Mouse (Mus musculus) kidney, adult 18-20 months (tissue): ENCODE measurements around the gene Dnaja3.
A peak's percentile ranks its signal among the peaks of the same experiment; 100 is the strongest.

ENCODE experiments used
- DNase-seq: peaks from one replicate; pipeline ENCODE4 v3.0.0; 2021

The Dnaja3 gene

DNA sequence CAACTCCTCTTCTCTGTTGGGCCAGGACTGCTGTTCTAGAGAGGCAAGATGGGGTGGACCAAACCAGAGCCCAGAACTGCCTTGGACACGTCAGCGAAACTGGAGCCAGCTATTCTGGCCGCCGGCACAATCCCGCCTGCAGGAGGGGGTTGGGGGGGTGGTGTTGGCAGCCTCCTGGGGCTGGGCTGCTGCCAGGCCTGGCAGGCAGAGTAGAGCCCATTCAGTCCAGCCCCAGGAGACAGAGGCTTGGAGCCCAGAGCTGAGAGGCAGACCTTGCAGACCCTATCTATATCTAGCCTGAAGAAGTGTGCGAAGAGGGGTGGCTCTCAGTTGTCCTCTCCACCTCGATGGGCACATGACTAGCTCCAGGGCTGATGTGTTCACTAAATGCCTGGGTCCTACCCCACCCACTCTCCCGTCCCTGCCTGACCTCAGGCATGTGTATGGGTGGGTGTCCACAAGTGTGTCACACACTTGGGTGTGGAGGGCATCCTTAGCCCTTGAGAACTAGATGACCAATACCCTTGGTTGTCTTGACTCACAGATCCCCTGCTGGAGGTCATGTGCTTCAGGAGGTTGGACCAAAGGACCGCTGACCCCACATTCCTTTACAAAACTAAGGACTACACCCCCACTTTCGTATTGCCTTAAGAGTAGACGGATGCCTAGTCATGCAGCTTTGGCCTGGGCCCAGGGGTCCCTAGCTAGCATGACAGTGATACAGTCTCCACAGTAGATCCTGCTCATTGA lies 4.1 kb downstream of the Dnaja3 start:
- DNase-seq, result peak; percentile 87

GRCm38 (mm10) chr16:4645867-4646266 lies 6.1 kb downstream of the Dnaja3 start:
- no peak for DNase-seq

DNA sequence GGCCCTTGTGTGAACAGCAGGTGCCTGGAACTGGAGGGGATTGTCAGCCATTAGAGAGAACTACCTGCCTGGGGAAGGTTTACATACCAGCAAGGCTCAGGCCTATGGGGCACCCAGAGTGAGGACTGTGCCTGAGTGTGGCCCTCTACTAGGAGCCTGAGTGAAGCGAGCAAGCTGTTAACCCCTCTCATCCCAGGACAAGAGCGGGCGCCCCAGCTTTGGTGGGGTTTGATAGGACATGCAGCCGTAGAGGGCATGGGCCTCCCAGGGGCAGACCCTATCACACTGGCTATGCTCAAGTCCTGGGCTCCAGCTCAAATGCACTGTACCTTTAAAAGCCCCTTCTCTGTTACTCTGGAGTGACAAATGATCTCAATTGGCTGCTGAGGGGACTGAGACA lies 7.0 kb downstream of the Dnaja3 start:
- DNase-seq, result no peak

- DNase-seq, result no peak
These were observed 7.9 kb downstream of the Dnaja3 start for GRCm38 (mm10) chr16:4647651-4648141.

GRCm38 (mm10) chr16:4648416-4649023 lies 8.7 kb downstream of the Dnaja3 start:
- DNase-seq, result peak; percentile 71

- no peak for DNase-seq
These were observed 9.4 kb downstream of the Dnaja3 start for GRCm38 (mm10) chr16:4649211-4649610.

- no peak for DNase-seq
These were observed 9.9 kb downstream of the Dnaja3 start for GRCm38 (mm10) chr16:4649692-4650091.

GRCm38 (mm10) chr16:4650161-4650560 lies 10.4 kb downstream of the Dnaja3 start:
- no peak for DNase-seq

DNA sequence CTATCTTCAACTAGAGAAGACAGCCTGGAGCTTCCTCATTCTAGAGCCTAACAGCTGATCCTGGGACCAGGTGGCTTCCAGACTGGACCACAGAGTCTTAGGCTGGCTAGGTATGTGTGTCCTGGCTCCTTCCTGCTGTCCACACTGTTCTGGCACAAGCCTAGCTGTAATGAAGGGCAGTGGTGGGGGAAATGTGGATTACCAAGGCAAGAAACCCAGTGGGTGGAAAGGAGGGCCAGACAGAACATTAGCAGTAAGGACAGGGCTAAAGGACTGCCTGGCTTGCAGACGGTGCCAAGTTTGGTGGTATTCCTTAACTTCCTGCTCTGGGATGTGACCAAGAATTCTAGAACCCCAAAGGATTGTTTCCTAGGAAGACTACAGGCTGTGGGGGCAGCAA lies 11.3 kb downstream of the Dnaja3 start:
- no peak for DNase-seq

DNA sequence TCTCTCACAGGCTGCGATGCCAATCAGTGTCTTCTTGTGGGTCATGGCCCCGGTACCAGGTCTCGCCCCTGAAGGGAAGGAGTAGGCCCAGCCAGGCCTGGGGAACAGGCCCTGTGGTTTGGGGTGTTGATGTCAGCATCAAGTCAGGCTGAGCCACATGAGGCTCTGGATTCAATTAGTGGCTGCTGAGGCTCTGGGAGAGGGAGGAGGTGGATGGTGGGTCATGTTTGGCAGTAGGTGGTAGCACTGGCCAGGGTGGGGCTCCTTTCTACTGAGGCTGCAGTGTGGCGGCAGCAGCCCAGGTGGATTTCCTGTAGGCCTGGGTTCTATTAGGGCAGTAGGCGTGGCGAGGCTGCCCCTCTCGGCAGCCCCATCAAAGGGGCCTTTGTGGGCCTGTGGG lies 11.8 kb downstream of the Dnaja3 start:
- no peak for DNase-seq

- peak; percentile 77 for DNase-seq
These were observed 13.1 kb downstream of the Dnaja3 start for GRCm38 (mm10) chr16:4652707-4653416.

- DNase-seq, result peak; percentile 80
These were observed 14.9 kb downstream of the Dnaja3 start for GRCm38 (mm10) chr16:4654706-4655105.

DNA sequence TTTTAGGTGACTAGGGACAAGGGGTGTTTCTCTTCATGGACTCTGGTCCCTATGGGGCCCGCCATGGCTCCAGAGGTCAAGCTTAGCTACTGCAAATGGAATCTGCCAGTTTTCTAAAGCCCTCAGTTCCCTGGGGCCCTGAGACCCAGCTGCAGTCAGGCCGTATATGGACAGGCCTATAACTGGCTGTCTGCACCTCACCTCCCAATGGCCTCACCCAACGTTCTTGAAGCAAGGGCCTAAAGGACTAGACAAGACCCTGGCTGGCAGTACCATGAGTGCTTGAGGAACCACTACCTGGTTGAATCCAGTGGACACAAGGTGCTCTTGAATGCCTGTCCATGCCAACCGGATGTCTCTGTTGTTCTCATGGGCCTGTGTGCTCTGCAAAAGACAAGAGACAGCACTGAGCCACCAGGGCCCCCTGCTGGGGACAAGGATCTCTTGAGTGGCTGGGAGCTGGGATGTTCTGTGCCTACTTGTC lies 15.5 kb downstream of the Dnaja3 start:
- peak; percentile 66 for DNase-seq

DNA sequence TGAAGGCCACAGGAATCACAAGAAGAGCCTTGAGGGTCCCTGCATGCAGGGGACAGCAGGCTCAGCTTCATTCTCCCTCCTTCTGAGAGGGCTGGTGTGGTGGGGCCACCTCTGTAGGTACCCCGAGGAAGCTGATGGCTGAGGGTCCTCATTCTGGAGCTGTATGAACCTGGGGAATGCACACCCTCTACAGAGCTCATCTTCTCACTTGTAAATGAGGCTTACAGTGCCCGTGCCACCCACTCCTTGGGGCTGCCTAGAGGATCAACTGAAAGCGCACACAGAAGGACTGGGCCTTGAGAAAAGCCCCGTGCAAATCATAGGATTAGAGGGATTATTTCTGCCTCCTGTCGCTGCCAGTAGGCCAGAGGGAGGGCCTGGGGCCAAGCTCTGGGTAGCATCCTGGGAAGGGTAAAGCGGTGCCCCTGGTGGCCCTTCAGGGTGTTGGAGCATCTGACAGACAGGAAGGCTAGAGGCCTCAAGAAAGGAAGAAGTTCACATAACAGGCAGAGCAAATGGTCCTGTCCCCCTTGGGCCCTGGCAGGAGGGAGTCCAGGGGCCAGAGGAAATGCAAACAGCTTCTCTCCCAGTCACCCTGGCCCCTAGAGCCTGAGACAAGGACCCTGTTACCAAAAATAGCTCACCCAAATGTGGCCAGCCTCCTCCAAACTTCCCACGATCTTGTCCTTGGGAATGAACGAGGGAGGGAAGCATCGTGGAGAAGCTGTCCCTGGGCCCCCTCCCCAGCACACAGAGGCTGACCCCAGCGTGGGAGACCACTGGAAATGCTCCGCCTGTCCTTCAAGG lies 16.2 kb downstream of the Dnaja3 start:
- peak; percentile 25 for DNase-seq

DNA sequence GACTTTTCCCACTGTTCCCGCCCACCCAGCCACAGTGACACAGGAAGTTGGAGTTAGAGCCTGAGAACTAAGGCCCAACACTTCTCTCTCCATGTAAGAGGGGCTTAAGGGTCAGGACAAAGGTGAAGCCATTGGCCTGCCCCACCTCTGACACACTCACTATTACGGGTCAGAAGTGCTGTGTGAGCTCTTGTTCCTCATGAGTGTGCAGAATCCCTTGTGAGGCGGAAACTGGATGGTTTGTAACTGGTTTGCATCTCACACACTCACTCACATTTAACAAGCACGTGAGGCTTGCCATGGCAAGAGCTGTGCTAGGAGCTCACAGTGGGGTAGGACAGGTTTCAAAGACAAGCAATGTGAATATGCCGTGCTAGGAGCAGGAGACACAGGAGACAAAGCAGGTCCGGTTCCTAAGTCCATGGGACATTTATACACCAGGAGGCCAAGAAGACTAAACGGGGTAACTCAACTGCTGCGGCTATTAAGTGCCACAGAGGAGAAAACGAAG lies 16.8 kb downstream of the Dnaja3 start:
- peak; percentile 40 for DNase-seq

- no peak for DNase-seq
These were observed 19.0 kb downstream of the Dnaja3 start for GRCm38 (mm10) chr16:4658781-4659245.

DNA sequence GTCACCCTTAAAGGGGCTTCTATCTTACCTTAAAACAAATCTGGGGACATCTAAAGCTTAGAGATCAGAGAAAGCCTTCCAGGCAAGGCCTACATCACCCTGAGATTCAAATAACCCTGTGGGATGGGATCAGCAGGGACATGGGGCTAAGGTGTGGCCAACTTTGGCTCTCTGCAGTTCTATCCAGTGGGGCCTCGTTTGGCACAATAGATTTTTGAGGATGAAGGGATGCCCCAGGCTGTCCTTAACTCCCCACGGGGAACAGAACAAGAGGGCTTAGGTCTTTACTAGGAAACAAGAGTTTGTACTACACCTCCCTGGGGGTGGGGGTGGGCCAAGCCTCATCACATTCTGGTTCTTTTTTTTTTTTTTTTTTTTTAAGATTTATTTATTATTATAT lies 19.5 kb downstream of the Dnaja3 start:
- DNase-seq, result no peak

DNA sequence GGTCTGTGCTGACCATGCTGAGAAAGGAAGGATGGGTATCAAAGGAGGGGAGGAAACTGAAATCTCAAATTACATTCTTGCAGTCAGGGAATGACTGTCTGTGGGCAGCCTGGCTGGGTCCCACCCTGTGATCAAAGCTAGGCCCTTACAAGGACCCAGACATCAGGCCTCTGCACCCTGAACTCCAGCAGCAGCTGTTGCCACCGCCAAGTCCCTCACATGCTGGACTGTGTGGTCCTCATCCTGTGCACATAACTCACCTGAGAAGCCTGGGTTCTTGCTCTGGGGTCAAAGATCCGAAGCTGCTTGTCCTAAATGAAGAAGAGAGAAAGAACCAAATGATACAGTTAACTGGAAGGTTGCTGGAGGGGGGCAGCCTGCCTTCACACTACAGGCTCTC lies 21.8 kb downstream of the Dnaja3 start:
- DNase-seq, result no peak

GRCm38 (mm10) chr16:4663806-4664205 lies 24.0 kb downstream of the Dnaja3 start:
- no peak for DNase-seq

- DNase-seq, result no peak
These were observed 25.9 kb downstream of the Dnaja3 start for GRCm38 (mm10) chr16:4665726-4666125.

DNA sequence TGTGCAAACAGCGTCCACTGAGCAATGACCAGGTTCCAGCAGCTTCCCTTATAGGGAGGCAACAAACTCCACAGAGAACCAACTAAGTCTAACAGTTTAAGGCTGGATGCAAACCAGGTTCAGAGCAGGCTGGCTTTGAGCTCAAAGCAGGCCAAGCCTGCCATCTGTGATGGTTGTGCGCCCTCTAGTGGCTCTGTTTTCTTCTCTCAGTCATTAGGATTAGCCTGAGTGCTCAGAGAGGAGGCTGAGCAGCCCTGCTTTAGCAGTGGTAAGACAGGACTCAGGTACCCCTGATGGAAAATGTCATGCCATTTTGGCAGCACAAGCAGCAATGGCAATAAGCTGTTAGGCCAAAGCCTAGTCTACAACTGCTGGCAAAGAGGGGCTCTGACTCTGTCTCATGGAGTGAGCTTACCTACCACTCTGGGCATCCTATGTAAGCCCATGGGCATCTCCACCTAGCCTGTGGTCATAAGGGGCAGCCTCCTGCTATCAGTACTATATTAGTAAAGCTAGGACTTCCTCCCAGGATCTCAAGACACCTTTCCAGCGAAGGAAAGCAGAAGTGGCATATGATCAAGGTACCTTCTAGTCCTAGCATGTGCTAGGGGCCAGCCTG lies 27.5 kb downstream of the Dnaja3 start:
- DNase-seq, result peak; percentile 87

- no peak for DNase-seq
These were observed 30.5 kb downstream of the Dnaja3 start for GRCm38 (mm10) chr16:4670317-4670716.
